Mouse (Mus musculus) forebrain, embryonic 10.5 days (tissue): ENCODE measurements at regions not wholly inside any gene's neighbourhood (a gene's known extent, or its start where the extent isn't known, plus 50 kb on each side); places are given as distances from the start of the nearest gene placed in this dataset.

Source experiments
- DNase-seq: peaks from one replicate; pipeline ENCODE4 v3.0.0-alpha.2; 2017; ENCODE audit warnings: low spot score; ENCODE audit errors: extremely low spot score
- H3K27ac ChIP-seq: fragments of 300-500 bp; sonication (generic); 2 replicates; pipeline ENCODE4 v1.5.1; 2016; ENCODE audit warnings: mild to moderate bottlenecking
- H3K27me3 ChIP-seq: fragments of 300-500 bp; sonication (generic); 2 replicates; pipeline ENCODE4 v1.6.1; 2016; ENCODE audit warnings: mild to moderate bottlenecking; ENCODE audit not compliant: poor library complexity, severe bottlenecking
- H3K36me3 ChIP-seq: fragments of 300-500 bp; sonication (generic); replicated peaks from 2 replicates; pipeline ENCODE4 v1.6.1; 2016; ENCODE audit warnings: mild to moderate bottlenecking, moderate library complexity
- H3K4me1 ChIP-seq: fragments of 300-500 bp; sonication (generic); 2 replicates; pipeline ENCODE4 v1.6.1; 2016
- H3K4me3 ChIP-seq: fragments of 300-500 bp; sonication (generic); 2 replicates; pipeline ENCODE4 v1.5.1; 2016; ENCODE audit warnings: mild to moderate bottlenecking, moderate library complexity
- H3K9me3 ChIP-seq: fragments of 300-500 bp; sonication (generic); 2 replicates; pipeline ENCODE4 v1.6.1; 2016; ENCODE audit warnings: mild to moderate bottlenecking, moderate library complexity
- WGBS: fragments of 180-500 bp; shearing (Covaris S2); methylation state at CpG from one replicate; pipeline ENCODE4 v1.1.7; 2016; 5-methylcytosine and 5-hydroxymethylcytosine counted together

GRCm38 (mm10) chr14:74527246-74527645 lies 113.4 kb upstream of the Htr2a start:
- no peaks in the 10 kb centered on the region for H3K36me3 ChIP-seq
- 89% methylated on average over 4 of the region's 4 CpGs for WGBS
- H3K4me1 ChIP-seq: no peaks in the 10 kb centered on the region
- no peaks in the 10 kb centered on the region for H3K9me3 ChIP-seq
- H3K27ac ChIP-seq: no peak overlapping the region
- DNase-seq: no peak
- H3K4me3 ChIP-seq: no peak overlapping the region
- H3K27me3 ChIP-seq: no peaks in the 10 kb centered on the region

GRCm38 (mm10) chr14:74529368-74529951 lies 111.2 kb upstream of the Htr2a start:
- Histone ChIP-seq H3K4me3 (no peak overlapping the region), H3K4me1 (no peaks in the 10 kb centered on the region), H3K36me3 (no peaks in the 10 kb centered on the region), H3K27me3 (no peaks in the 10 kb centered on the region), H3K27ac (no peak overlapping the region), H3K9me3 (no peaks in the 10 kb centered on the region)
- WGBS: 92% methylated on average over 7 of the region's 7 CpGs
- DNase-seq: no peak

- no peak for DNase-seq
- no peak overlapping the region for H3K27ac ChIP-seq
- H3K4me3 ChIP-seq: no peak overlapping the region
- no peaks in the 10 kb centered on the region for H3K36me3 ChIP-seq
- no peaks in the 10 kb centered on the region for H3K4me1 ChIP-seq
- 98% methylated on average over 2 of the region's 2 CpGs for WGBS
- no peaks in the 10 kb centered on the region for H3K9me3 ChIP-seq
- H3K27me3 ChIP-seq: no peaks in the 10 kb centered on the region
Observed at GRCm38 (mm10) chr14:74538187-74538586, 102.5 kb upstream of the Htr2a start.

GRCm38 (mm10) chr14:74544028-74544427 lies 96.6 kb upstream of the Htr2a start:
- DNase-seq: no peak
- Histone ChIP-seq H3K27me3 (no peaks in the 10 kb centered on the region), H3K36me3 (no peaks in the 10 kb centered on the region), H3K9me3 (no peaks in the 10 kb centered on the region), H3K4me3 (no peak overlapping the region), H3K27ac (no peak overlapping the region), H3K4me1 (no peaks in the 10 kb centered on the region)
- 95% methylated on average over 3 of the region's 3 CpGs for WGBS

- no peaks in the 10 kb centered on the region for H3K27me3 ChIP-seq
- no peak overlapping the region for H3K27ac ChIP-seq
- no peaks in the 10 kb centered on the region for H3K9me3 ChIP-seq
- H3K4me1 ChIP-seq: no peaks in the 10 kb centered on the region
- 94% methylated on average over 2 of the region's 2 CpGs for WGBS
- H3K4me3 ChIP-seq: no peak overlapping the region
- no peak for DNase-seq
- no peaks in the 10 kb centered on the region for H3K36me3 ChIP-seq
Observed at GRCm38 (mm10) chr14:74551091-74551490, 89.5 kb upstream of the Htr2a start.

- Histone ChIP-seq H3K9me3 (no peaks in the 10 kb centered on the region), H3K36me3 (no peaks in the 10 kb centered on the region), H3K27ac (no peak overlapping the region), H3K4me3 (no peak overlapping the region), H3K27me3 (no peaks in the 10 kb centered on the region), H3K4me1 (no peaks in the 10 kb centered on the region)
- WGBS: 89% methylated on average over 1 of the region's 1 CpGs
- DNase-seq: no peak
Observed at GRCm38 (mm10) chr14:74553636-74554035, 87.0 kb upstream of the Htr2a start.

GRCm38 (mm10) chr14:74558359-74558758 lies 82.3 kb upstream of the Htr2a start:
- H3K4me1 ChIP-seq: no peaks in the 10 kb centered on the region

More at GRCm38 (mm10) chr14:74558359-74558758, 82.3 kb upstream of the Htr2a start:
- no peaks in the 10 kb centered on the region for H3K27me3 ChIP-seq
- no peak overlapping the region for H3K4me3 ChIP-seq
- H3K9me3 ChIP-seq: no peaks in the 10 kb centered on the region
- no peak for DNase-seq
- H3K27ac ChIP-seq: no peak overlapping the region
- 75% methylated on average over 5 of the region's 5 CpGs for WGBS
- H3K36me3 ChIP-seq: no peaks in the 10 kb centered on the region
